Mouse (Mus musculus) left cerebral cortex, postnatal 10 days (tissue): ENCODE measurements around the gene Olfr558. TPM values are rescaled to one million over a fixed set of nuclear protein-coding genes. Genes with fewer than 3 reads are reported as not detected.

ENCODE experiments used
- DNase-seq, 2 experiments: peaks; one replicate each; pipeline ENCODE4 v3.0.0; 2021 to 2022; ENCODE audit warnings: low spot score in 2 of 2, mixed read lengths in 1 of 2; ENCODE audit errors: extremely low spot score in 1 of 2
- intact Hi-C: fragments of 180-260 bp; cut with DNase I; formaldehyde crosslinking; loops from one replicate; pipeline ENCODE4 v1.15.1; 2025
- total RNA-seq, 2 experiments: library from RNA; stranded (reverse); gene quantifications; 2 replicates each; pipeline ENCODE4 v1.2.3; 2021

Olfr558 gene
- total RNA-seq: under 1 TPM; 0.15 to 0.32 TPM

GRCm38 (mm10) chr7:102701915-102702314, at the start of gene Olfr558:
Gene Olfr558 (plus strand): TSS chr7:102702215.
- no peak for DNase-seq
- intact Hi-C loops: no loop called here

- intact Hi-C loops: loop anchor here (10.0 kb wide), 1 partner anchor 1216 kb away; no protein-coding TSS in a partner anchor
Measured at GRCm38 (mm10) chr7:102658523-102658922, 43.5 kb upstream of the Olfr558 start, which contains the start of gene Olfr555. Gene Olfr555 (plus strand): TSS chr7:102658823.

DNA sequence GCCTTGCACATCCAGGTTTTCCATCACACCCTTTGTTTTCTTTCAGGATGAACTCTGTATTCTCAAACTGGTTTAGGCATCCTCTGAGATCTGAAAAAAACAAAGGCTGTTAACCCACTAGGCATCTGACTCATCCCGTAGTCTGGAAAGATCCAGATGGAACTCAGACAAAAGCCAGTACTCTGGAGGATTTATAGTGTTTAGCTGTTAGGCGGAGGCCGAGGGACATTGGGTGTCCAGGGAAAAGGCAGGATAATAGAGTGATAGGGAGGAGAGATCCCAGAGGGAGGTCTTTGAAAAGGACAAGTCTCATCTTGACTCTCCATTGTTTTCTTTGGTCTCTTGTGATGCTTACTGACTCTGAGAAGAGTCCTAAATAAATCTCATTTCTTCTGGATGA, 37.4 kb upstream of the Olfr558 start, which contains the start of gene Olfr556:
Olfr556 (plus strand) TSS at position 301 of the 400 bp plus-strand sequence.
- no peak for DNase-seq
- intact Hi-C loops: loop anchor here (2.0 kb wide), 1 partner anchor 254 kb away; no protein-coding TSS in a partner anchor

More at GRCm38 (mm10) chr7:102658523-102658922, 43.5 kb upstream of the Olfr558 start, which contains the start of gene Olfr555:
- no peak for DNase-seq

- intact Hi-C loops: loop anchor here (2.0 kb wide), 1 partner anchor 253 kb away; no protein-coding TSS in a partner anchor
Measured at GRCm38 (mm10) chr7:102665378-102665777, 36.6 kb upstream of the Olfr558 start.

DNA sequence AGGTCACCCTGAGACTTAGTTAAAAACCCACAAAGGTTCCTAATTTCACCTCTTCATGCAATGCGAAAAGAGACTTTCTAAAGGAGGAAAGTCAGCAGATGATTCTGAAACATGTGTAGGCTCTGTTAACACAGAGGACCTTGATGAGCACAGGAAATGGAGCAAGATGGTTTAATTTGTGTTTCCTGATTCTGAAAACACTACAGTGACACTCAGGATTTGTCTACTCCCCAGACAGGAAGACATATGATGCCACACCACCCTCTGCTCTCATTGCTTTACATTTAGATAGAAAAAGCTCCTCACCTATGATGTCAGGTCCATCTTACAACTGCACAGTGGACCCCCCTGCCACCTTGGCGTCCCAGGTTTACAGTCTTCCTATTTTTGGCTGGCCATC, 25.8 kb upstream of the Olfr558 start:
- DNase-seq: no peak
- intact Hi-C loops: no loop called here

More at GRCm38 (mm10) chr7:102665378-102665777, 36.6 kb upstream of the Olfr558 start:
- DNase-seq: peak in 1 of 2 experiments; percentile 8

GRCm38 (mm10) chr7:102681916-102682315, 20.1 kb upstream of the Olfr558 start:
- no peak for DNase-seq
- intact Hi-C loops: loop anchor here (10.0 kb wide), 1 partner anchor 167 kb away; no protein-coding TSS in a partner anchor

DNA sequence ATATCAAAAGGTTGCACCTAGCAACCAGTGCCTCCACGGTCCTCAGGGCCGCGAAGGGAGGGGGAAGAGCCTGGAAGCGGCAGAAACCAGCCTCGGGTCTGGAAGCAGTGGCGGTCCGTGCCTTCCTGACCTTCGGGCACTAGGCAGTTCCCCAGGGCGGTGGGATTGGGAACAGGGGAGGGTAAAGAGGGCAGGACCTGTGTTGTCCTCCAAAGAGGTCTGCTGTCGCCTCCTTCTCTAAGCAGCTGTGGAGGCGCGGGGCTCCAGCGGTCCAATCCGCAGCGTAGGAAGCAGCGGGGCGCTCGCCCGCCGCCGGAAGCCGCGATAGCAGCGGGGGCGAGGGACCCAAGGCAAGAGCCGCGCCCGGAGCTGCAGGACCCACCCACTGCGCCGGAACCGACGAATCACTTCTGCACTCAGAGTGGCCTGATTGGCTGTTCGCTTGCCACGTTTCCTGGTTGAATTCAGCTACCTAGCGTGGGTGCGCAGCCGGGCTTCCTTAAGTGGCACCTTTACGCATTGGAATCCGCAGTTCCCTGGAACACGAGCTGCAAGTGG, 15.0 kb upstream of the Olfr558 start, which contains the start of gene Trim68:
Trim68 (minus strand) TSS at position 384 of the 558 bp plus-strand sequence.
- DNase-seq: peak; percentile 87 to 94
- intact Hi-C loops: loop anchor here (10.0 kb wide), 1 partner anchor 172 kb away; no protein-coding TSS in a partner anchor

GRCm38 (mm10) chr7:102695358-102696125, 6.5 kb upstream of the Olfr558 start, which contains the start of gene Olfr557:
Gene Olfr557 (plus strand): TSS chr7:102695910.
- intact Hi-C loops: loop anchor here (10.0 kb wide), 1 partner anchor 219 kb away; the partner anchor contains the start of gene Olfr571
- no peak for DNase-seq

DNA sequence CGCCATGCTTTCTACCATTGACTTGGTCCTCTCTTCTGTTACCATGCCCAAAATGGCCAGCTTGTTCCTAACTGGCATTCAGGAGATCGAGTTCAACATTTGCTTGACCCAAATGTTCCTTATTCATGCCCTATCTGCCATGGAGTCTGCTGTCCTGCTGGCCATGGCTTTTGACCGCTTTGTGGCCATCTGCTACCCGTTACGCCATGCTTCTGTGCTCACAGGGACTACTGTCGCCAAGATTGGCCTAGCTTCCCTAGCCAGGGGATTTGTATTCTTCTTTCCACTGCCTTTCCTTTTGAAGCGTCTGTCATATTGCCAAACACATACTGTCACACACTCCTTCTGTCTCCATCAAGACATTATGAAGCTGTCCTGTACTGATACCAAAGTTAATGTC, 3.6 kb upstream of the Olfr558 start:
- intact Hi-C loops: loop anchor here (10.0 kb wide), 1 partner anchor 216 kb away; the partner anchor contains the start of gene Olfr571
- no peak for DNase-seq

DNA sequence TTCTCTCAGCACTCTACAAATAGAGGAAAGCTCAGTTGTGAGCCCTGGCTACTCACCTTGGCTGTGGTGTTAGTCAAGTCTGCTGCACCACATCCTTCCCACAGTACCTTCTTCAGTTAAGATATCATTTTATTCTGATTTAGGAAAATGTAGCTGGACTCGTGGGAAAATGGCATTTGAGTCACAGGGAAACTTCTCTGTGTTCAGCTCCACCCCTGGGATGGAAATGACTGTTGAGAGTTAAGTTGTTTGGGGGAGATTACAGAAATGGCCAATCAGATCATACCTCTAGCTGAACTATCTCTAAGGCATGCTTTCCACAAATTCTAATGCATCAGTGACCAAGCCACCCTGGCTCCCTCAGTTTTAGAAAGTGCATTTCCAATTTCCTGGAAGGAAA, 17.0 kb downstream of the Olfr558 start, which contains the start of gene Olfr33:
Olfr33 (minus strand) TSS at position 101 of the 400 bp plus-strand sequence.
- intact Hi-C loops: no loop called here

DNA sequence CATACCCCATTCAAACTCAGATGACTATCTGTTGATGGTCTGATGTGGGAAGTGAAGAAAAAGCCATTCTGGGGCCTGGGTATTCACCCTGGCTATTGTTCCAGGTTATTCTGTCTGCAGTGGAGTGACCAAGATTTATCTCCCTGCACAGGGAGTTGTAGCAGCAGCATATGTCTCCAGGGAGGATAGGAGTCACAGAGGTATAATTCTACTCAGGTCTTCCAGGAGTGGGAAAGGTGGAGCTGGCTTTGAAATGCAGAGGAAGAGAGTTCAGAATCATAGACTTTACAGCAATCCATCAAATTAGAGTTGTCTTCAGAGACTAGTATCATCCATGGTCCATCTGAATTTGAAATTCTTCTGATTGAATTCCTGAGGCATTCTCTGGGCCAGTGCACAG, 25.4 kb downstream of the Olfr558 start, which contains the start of gene Olfr559:
Olfr559 (minus strand) TSS at position 101 of the 400 bp plus-strand sequence.
- DNase-seq: no peak
- intact Hi-C loops: no loop called here

More for the DNA sequence above, 17.0 kb downstream of the Olfr558 start, which contains the start of gene Olfr33:
- no peak for DNase-seq

DNA sequence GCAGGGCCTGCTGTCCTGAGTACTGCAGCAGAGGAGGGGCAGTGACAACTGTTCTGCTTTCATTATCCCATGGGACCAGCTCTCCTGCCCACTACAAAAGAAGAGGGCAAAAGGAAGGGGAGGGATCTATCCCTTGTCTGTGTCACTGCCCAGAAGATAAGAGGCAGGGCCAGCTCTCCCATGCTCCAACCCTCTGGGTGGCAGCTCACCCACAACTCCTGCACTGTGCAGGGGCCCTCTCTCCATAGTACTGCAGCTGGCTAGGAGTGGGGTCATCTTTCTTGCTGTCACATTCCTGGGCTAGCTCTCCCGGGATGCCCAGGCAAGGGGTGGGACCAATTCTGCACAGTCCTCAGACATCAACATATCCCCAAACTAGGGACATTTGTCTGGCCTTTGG, 31.8 kb downstream of the Olfr558 start:
- no peak for DNase-seq
- intact Hi-C loops: no loop called here

GRCm38 (mm10) chr7:102737705-102738104, 35.7 kb downstream of the Olfr558 start:
- intact Hi-C loops: no loop called here
- no peak for DNase-seq

DNA sequence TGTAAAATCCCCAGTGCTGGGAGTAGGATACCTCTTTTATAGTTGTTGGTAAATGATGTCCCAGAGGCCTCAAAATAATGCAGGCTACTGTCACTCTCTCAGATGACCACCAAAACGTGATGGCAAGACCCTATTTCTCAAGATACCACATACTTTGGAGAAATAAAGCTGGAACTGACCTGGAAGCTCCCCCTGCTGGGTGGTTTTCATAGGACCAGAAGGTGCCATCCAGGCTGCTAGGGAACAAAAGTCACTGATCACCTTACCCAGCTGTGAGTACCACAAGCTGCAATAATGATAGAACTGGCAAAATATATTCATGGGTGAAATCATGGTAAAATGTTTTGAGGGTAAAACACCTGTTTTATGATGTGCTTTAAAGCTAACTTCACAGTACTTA, 50.1 kb downstream of the Olfr558 start:
- intact Hi-C loops: no loop called here
- no peak for DNase-seq

GRCm38 (mm10) chr7:102759266-102759665, 57.3 kb downstream of the Olfr558 start, which contains the start of the genes Olfr560 and Olfr78:
Gene Olfr560 (minus strand): TSS chr7:102759366.
Gene Olfr78 (minus strand): TSS chr7:102759471.
- intact Hi-C loops: no loop called here

More at GRCm38 (mm10) chr7:102759266-102759665, 57.3 kb downstream of the Olfr558 start, which contains the start of the genes Olfr560 and Olfr78:
- no peak for DNase-seq
